Mouse (Mus musculus): ENCODE results near the gene Mtfmt. TPM values are rescaled to one million over a fixed set of nuclear protein-coding genes. Genes with fewer than 3 reads are reported as not detected.

Mtfmt gene
- total and polyA plus RNA-seq, 2 experiments from 2014 or later = 18.1 to 19.0 TPM

- no peaks in the 10 kb centered on the region for H3K4me1 ChIP-seq (ENCODE audit: insufficient read depth)
- no peak overlapping the region for H3K27ac ChIP-seq (ENCODE audit: low read depth, low read length)
- H3K36me3 ChIP-seq (ENCODE audit: insufficient read depth) = peaks cover 54% of the 10 kb centered on the region
- no peak for TF ChIP-seq CTCF (IDR thresholded peaks at IDR 0.05; ENCODE audit: low read depth)
- H3K9me3 ChIP-seq (ENCODE audit: low read length) = no peaks in the 10 kb centered on the region
- 77% methylated on average over 11 of the region's 11 CpGs for WGBS
- H3K9ac ChIP-seq = peak overlapping the region; percentile 14; the same call in 1 of the 2 replicates
- H3K4me3 ChIP-seq (ENCODE audit: low read depth, low read length) = no peak overlapping the region
- no peaks in the 10 kb centered on the region for H3K27me3 ChIP-seq (ENCODE audit: insufficient read depth, low read length)
- DNase-seq (no peak), ATAC-seq (no peak)
- no peak overlapping the region for H3K4me2 ChIP-seq (ENCODE audit: low read depth)
These were observed 32.1 kb downstream of the Mtfmt start for GRCm38 (mm10) chr9:65467686-65468085.

GRCm38 (mm10) chr9:65472769-65473168 lies 37.2 kb downstream of the Mtfmt start:
- Histone ChIP-seq H3K9ac (no peak overlapping the region), H3K4me2 (ENCODE audit: low read depth) (no peak overlapping the region), H3K27me3 (ENCODE audit: insufficient read depth, low read length) (no peaks in the 10 kb centered on the region), H3K36me3 (ENCODE audit: insufficient read depth) (peaks cover 67% of the 10 kb centered on the region), H3K9me3 (ENCODE audit: low read length) (no peaks in the 10 kb centered on the region), H3K27ac (ENCODE audit: low read depth, low read length) (no peak overlapping the region), H3K4me3 (ENCODE audit: low read depth, low read length) (no peak overlapping the region), H3K4me1 (ENCODE audit: insufficient read depth) (no peaks in the 10 kb centered on the region)
- TF ChIP-seq CTCF (IDR thresholded peaks at IDR 0.05; ENCODE audit: low read depth) = no peak
- WGBS = 90% methylated on average over 4 of the region's 4 CpGs
- no peak for ATAC-seq
- DNase-seq = no peak

GRCm38 (mm10) chr9:65479158-65479557 lies 43.6 kb downstream of the Mtfmt start:
- Histone ChIP-seq H3K4me3 (ENCODE audit: low read depth, low read length) (no peak overlapping the region), H3K36me3 (ENCODE audit: insufficient read depth) (peaks cover 84% of the 10 kb centered on the region), H3K27ac (ENCODE audit: low read depth, low read length) (no peak overlapping the region), H3K4me2 (ENCODE audit: low read depth) (no peak overlapping the region), H3K9me3 (ENCODE audit: low read length) (no peaks in the 10 kb centered on the region), H3K27me3 (ENCODE audit: insufficient read depth, low read length) (no peaks in the 10 kb centered on the region), H3K9ac (no peak overlapping the region), H3K4me1 (ENCODE audit: insufficient read depth) (no peaks in the 10 kb centered on the region)
- TF ChIP-seq CTCF (IDR thresholded peaks at IDR 0.05; ENCODE audit: low read depth) = no peak
- no peak for ATAC-seq
- no peak for DNase-seq
- 89% methylated on average over 8 of the region's 8 CpGs for WGBS

- no peak overlapping the region for H3K4me2 ChIP-seq (ENCODE audit: low read depth)
- no peaks in the 10 kb centered on the region for H3K9me3 ChIP-seq (ENCODE audit: low read length)
- TF ChIP-seq CTCF (IDR thresholded peaks at IDR 0.05; ENCODE audit: low read depth) = no peak
- no peak for DNase-seq
- WGBS = 90% methylated on average over 5 of the region's 5 CpGs
- H3K9ac ChIP-seq = no peak overlapping the region
- H3K36me3 ChIP-seq (ENCODE audit: insufficient read depth) = peaks cover 84% of the 10 kb centered on the region
- no peak overlapping the region for H3K4me3 ChIP-seq (ENCODE audit: low read depth, low read length)
- H3K4me1 ChIP-seq (ENCODE audit: insufficient read depth) = no peaks in the 10 kb centered on the region
- H3K27me3 ChIP-seq (ENCODE audit: insufficient read depth, low read length) = no peaks in the 10 kb centered on the region
- ATAC-seq = no peak
- H3K27ac ChIP-seq (ENCODE audit: low read depth, low read length) = no peak overlapping the region
These were observed 44.5 kb downstream of the Mtfmt start for GRCm38 (mm10) chr9:65480071-65480470.

- H3K36me3 ChIP-seq (ENCODE audit: insufficient read depth) = peaks cover 19% of the 10 kb centered on the region
- 93% methylated on average over 3 of the region's 3 CpGs for WGBS
- no peak for TF ChIP-seq CTCF (IDR thresholded peaks at IDR 0.05; ENCODE audit: low read depth)
These were observed 55.9 kb downstream of the Mtfmt start for GRCm38 (mm10) chr9:65491476-65491875.

GRCm38 (mm10) chr9:65492351-65492750 lies 56.8 kb downstream of the Mtfmt start:
- no peak for TF ChIP-seq CTCF (IDR thresholded peaks at IDR 0.05; ENCODE audit: low read depth)
- no peak overlapping the region for H3K27ac ChIP-seq (ENCODE audit: low read depth, low read length)
- 88% methylated on average over 2 of the region's 2 CpGs for WGBS
- H3K4me3 ChIP-seq (ENCODE audit: low read depth, low read length) = no peak overlapping the region
- no peak overlapping the region for H3K9ac ChIP-seq
- no peaks in the 10 kb centered on the region for H3K9me3 ChIP-seq (ENCODE audit: low read length)
- DNase-seq (no peak), ATAC-seq (no peak)
- H3K4me1 ChIP-seq (ENCODE audit: insufficient read depth) = no peaks in the 10 kb centered on the region
- H3K36me3 ChIP-seq (ENCODE audit: insufficient read depth) = peaks cover 12% of the 10 kb centered on the region
- no peak overlapping the region for H3K4me2 ChIP-seq (ENCODE audit: low read depth)
- no peaks in the 10 kb centered on the region for H3K27me3 ChIP-seq (ENCODE audit: insufficient read depth, low read length)

More at GRCm38 (mm10) chr9:65491476-65491875, 55.9 kb downstream of the Mtfmt start:
- Histone ChIP-seq H3K27ac (ENCODE audit: low read depth, low read length) (no peak overlapping the region), H3K4me2 (ENCODE audit: low read depth) (no peak overlapping the region), H3K9ac (no peak overlapping the region), H3K4me3 (ENCODE audit: low read depth, low read length) (no peak overlapping the region), H3K9me3 (ENCODE audit: low read length) (no peaks in the 10 kb centered on the region), H3K27me3 (ENCODE audit: insufficient read depth, low read length) (no peaks in the 10 kb centered on the region), H3K4me1 (ENCODE audit: insufficient read depth) (no peaks in the 10 kb centered on the region)
- DNase-seq (no peak), ATAC-seq (no peak)

- ATAC-seq (no peak), DNase-seq (no peak)
- peaks cover 7% of the 10 kb centered on the region; the same call in 1 of the 2 replicates for H3K36me3 ChIP-seq (ENCODE audit: insufficient read depth)
- H3K4me1 ChIP-seq (ENCODE audit: insufficient read depth) = no peaks in the 10 kb centered on the region
- no peaks in the 10 kb centered on the region for H3K27me3 ChIP-seq (ENCODE audit: insufficient read depth, low read length)
- no peak overlapping the region for H3K9ac ChIP-seq
- no peak overlapping the region for H3K4me2 ChIP-seq (ENCODE audit: low read depth)
- no peak overlapping the region for H3K27ac ChIP-seq (ENCODE audit: low read depth, low read length)
- TF ChIP-seq CTCF (IDR thresholded peaks at IDR 0.05; ENCODE audit: low read depth) = no peak
- H3K4me3 ChIP-seq (ENCODE audit: low read depth, low read length) = no peak overlapping the region
- no peaks in the 10 kb centered on the region for H3K9me3 ChIP-seq (ENCODE audit: low read length)
- 92% methylated on average over 4 of the region's 4 CpGs for WGBS
These were observed 57.3 kb downstream of the Mtfmt start for GRCm38 (mm10) chr9:65492851-65493250.
